In the genomic region with DNA sequence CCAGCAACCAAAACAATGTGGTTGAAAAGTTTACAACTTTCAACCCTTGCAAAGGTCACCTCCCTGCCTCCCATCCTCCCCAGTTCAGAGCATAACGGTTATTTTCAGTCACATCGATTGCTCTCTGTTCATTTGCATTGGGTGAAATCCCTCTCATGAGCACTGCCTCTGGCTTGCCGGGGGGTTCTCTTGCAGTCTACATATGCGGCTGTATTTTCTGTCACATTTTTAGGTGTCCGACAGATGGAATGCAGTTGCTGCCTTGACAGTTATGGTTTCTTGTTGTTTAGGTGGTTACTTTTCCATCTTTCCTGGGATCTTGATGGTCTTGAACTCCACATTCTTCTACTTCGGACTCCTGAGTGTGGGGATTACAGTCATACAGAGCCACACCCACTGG, we compare ENCODE assay signal across 1 mouse cellular context.
TF ChIP-seq lines count a peak whose summit lies in the region.

No protein-coding gene starts in this region.

TF ChIP-seq in CH12.LX, 34 proteins besides CTCF, POLR2A, EP300 and RAD21 (continued from another document):
- peak; percentile 57 for TF ChIP-seq JUN (IDR thresholded peaks at IDR 0.05; ENCODE audit: insufficient read depth, low read depth, low read length)
- TF ChIP-seq MYC (IDR thresholded peaks at IDR 0.05; ENCODE audit: low read depth, low read length) = peak; percentile 90
- TF ChIP-seq USF1 (IDR thresholded peaks at IDR 0.05; ENCODE audit: low read depth, low read length) = no peak
- peak; percentile 52; the same call in 1 of the 2 replicates for TF ChIP-seq HCFC1 (IDR thresholded peaks at IDR 0.05; ENCODE audit: low read depth, low read length)
- TF ChIP-seq POLR2AphosphoS2 (IDR thresholded peaks at IDR 0.05; ENCODE audit: low read depth, low read length) = no peak
- no peak for TF ChIP-seq PAX5 (IDR thresholded peaks at IDR 0.05; ENCODE audit: low read length)
- TF ChIP-seq ZMIZ1 (IDR thresholded peaks at IDR 0.05; ENCODE audit: low read depth, low read length) = peak; percentile 77
- TF ChIP-seq ZNF384 (IDR thresholded peaks at IDR 0.05; ENCODE audit: low read depth, low read length) = no peak
- TF ChIP-seq TBP (conservative IDR thresholded peaks at IDR 0.05; ENCODE audit: low read depth, low read length) = peak; percentile 79
